Mouse (Mus musculus): ENCODE measurements around the gene 1700012B07Rik. TPM values are rescaled to one million over a fixed set of nuclear protein-coding genes. Genes with fewer than 3 reads are reported as not detected.

Gene 1700012B07Rik
- polyA plus RNA-seq, 1 experiment from 2014 or later, result not detected

DNA sequence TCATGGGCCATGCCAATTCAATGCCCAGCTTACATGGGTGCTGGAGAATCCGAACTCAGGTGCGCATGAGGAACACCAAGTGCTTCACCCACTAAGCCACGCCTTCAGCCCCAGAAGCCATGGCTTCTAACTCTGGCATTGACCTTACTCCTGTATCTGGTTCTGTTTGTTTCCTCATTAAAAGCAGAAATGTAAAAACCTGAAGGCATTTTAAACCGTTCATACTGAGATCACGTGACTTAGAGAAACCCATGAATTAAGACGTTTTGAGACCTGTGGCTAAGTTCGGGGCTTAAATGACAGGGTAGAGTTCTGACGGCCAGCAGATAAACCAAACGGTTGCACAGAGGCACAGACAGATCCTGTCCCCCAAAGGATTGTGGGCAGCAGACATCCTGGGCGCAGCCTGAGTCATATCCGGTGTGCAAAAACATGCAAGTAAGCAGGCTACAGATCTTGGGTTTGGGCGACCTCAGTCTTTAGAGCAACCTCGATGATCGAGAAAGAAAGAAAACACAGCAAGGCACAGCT lies 32.2 kb upstream of the 1700012B07Rik start:
- Histone ChIP-seq H3K27me3 (ENCODE audit: control insufficient read depth, insufficient read depth, low read length) (no peaks in the 10 kb centered on the region), H3K9me3 (ENCODE audit: control insufficient read depth, low read length) (no peaks in the 10 kb centered on the region), H3K4me1 (replicated peaks; ENCODE audit: control insufficient read depth, insufficient read depth) (no peaks in the 10 kb centered on the region), H3K4me3 (ENCODE audit: low read depth, low read length) (0 out of 2 replicates have a peak overlapping the region, but pooled peaks have one; percentile 6), H3K4me2 (replicated peaks; ENCODE audit: low read depth) (peak overlapping the region; percentile 38), H3K36me3 (ENCODE audit: control insufficient read depth, insufficient read depth, low read length) (no peaks in the 10 kb centered on the region), H3K27ac (replicated peaks) (peak overlapping the region; percentile 45; the same call in 1 of the 2 replicates), H3K9ac (ENCODE audit: low read length) (0 out of 2 replicates have a peak overlapping the region, but pooled peaks have one; percentile 5)
- peak; percentile 34; the same call in 1 of the 2 replicates for ATAC-seq (ENCODE audit: low FRiP score, low TSS enrichment)
- DNase-seq (ENCODE audit: low spot score), result no peak
- WGBS, result 61% methylated on average over 14 of the region's 14 CpGs
- TF ChIP-seq CTCF (IDR thresholded peaks at IDR 0.05; ENCODE audit: low read depth) (no peak), EP300 (optimal IDR thresholded peaks at IDR 0.05) (no peak)

DNA sequence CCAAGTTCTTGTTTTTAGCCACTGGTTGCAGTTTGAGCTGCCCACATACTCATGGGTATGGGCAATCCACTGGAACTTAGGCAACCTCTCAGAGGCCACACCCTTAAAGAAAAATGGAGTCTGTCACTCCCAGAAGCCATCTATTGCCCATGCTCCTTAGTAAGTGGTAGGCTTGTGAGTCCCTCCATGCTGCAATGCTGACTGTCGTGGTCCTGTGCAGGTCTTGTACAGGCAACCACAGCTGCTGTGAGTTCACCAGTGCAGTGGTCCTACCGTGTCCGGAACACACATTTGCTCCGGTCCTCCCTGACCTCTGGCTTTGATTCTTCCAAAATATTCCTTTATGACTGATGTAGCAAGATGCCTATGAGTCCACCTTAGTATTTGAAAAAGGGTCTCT lies 31.6 kb upstream of the 1700012B07Rik start:
- no peaks in the 10 kb centered on the region for H3K36me3 ChIP-seq (ENCODE audit: control insufficient read depth, insufficient read depth, low read length)
- no peak overlapping the region for H3K9ac ChIP-seq (ENCODE audit: low read length)
- WGBS, result 84% methylated on average over 4 of the region's 4 CpGs
- H3K4me1 ChIP-seq (replicated peaks; ENCODE audit: control insufficient read depth, insufficient read depth), result no peaks in the 10 kb centered on the region
- H3K4me2 ChIP-seq (replicated peaks; ENCODE audit: low read depth), result no peak overlapping the region
- H3K9me3 ChIP-seq (ENCODE audit: control insufficient read depth, low read length), result no peaks in the 10 kb centered on the region
- ATAC-seq (ENCODE audit: low FRiP score, low TSS enrichment), result no peak
- DNase-seq (ENCODE audit: low spot score), result no peak
- H3K27me3 ChIP-seq (ENCODE audit: control insufficient read depth, insufficient read depth, low read length), result no peaks in the 10 kb centered on the region
- H3K27ac ChIP-seq (replicated peaks), result no peak overlapping the region
- no peak overlapping the region for H3K4me3 ChIP-seq (ENCODE audit: low read depth, low read length)
- TF ChIP-seq CTCF (IDR thresholded peaks at IDR 0.05; ENCODE audit: low read depth) (no peak), EP300 (optimal IDR thresholded peaks at IDR 0.05) (no peak)

DNA sequence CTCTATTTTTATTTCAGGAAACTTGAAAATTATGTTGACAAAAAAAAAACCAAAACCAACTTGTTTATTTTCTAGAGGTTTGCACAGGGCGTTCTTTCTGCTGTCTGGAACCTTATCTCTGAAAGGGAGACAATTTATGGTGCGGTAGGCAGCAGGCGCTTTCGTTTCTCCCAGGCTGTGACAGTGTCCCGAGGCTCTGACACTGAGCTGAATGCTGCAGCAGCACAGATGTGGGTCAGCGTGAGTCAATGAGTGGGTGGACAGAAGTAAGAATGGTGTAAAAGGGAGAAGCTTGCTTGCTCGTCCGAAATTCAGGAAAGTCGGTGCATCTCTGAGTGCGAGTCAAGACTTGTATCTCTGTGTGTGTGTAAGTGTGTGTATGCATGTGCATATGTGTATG lies 29.2 kb upstream of the 1700012B07Rik start:
- WGBS, result 73% methylated on average over 10 of the region's 10 CpGs

DNA sequence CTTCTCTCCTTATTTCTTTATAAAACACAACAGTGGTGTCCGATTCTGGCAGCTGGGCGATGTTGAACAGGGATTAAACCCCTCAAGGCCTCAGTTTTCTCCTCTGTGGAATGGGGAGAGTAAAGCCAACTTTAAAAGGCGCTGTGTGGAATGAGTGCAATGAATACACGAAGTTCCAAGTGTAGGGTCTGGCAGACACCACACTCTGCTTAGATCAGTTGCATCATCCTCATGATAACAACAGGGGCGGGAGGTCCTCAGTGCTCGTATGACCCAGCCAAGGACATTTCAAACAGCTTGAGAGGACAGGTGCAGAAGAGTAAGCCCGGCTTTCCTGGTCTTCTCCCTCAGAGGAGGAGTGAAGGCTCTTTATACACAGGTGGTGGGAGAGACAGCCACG lies 26.2 kb upstream of the 1700012B07Rik start:
- Histone ChIP-seq H3K9me3 (ENCODE audit: control insufficient read depth, low read length) (no peaks in the 10 kb centered on the region), H3K4me3 (ENCODE audit: low read depth, low read length) (no peak overlapping the region), H3K36me3 (ENCODE audit: control insufficient read depth, insufficient read depth, low read length) (no peaks in the 10 kb centered on the region), H3K4me1 (replicated peaks; ENCODE audit: control insufficient read depth, insufficient read depth) (no peaks in the 10 kb centered on the region), H3K27me3 (ENCODE audit: control insufficient read depth, insufficient read depth, low read length) (no peaks in the 10 kb centered on the region), H3K9ac (ENCODE audit: low read length) (no peak overlapping the region), H3K27ac (replicated peaks) (no peak overlapping the region), H3K4me2 (replicated peaks; ENCODE audit: low read depth) (no peak overlapping the region)
- TF ChIP-seq EP300 (optimal IDR thresholded peaks at IDR 0.05) (no peak), CTCF (IDR thresholded peaks at IDR 0.05; ENCODE audit: low read depth) (no peak)
- 81% methylated on average over 8 of the region's 8 CpGs for WGBS
- ATAC-seq (ENCODE audit: low FRiP score, low TSS enrichment) (no peak), DNase-seq (ENCODE audit: low spot score) (no peak)

More for the DNA sequence above, 29.2 kb upstream of the 1700012B07Rik start:
- no peak overlapping the region for H3K27ac ChIP-seq (replicated peaks)
- no peak overlapping the region for H3K4me2 ChIP-seq (replicated peaks; ENCODE audit: low read depth)
- no peak overlapping the region for H3K9ac ChIP-seq (ENCODE audit: low read length)
- H3K9me3 ChIP-seq (ENCODE audit: control insufficient read depth, low read length), result no peaks in the 10 kb centered on the region
- ATAC-seq (ENCODE audit: low FRiP score, low TSS enrichment) (no peak), DNase-seq (ENCODE audit: low spot score) (no peak)
- H3K4me1 ChIP-seq (replicated peaks; ENCODE audit: control insufficient read depth, insufficient read depth), result no peaks in the 10 kb centered on the region
- H3K36me3 ChIP-seq (ENCODE audit: control insufficient read depth, insufficient read depth, low read length), result no peaks in the 10 kb centered on the region
- no peaks in the 10 kb centered on the region for H3K27me3 ChIP-seq (ENCODE audit: control insufficient read depth, insufficient read depth, low read length)
- H3K4me3 ChIP-seq (ENCODE audit: low read depth, low read length), result no peak overlapping the region
- no peak for TF ChIP-seq EP300 (optimal IDR thresholded peaks at IDR 0.05)
- no peak for TF ChIP-seq CTCF (IDR thresholded peaks at IDR 0.05; ENCODE audit: low read depth)

DNA sequence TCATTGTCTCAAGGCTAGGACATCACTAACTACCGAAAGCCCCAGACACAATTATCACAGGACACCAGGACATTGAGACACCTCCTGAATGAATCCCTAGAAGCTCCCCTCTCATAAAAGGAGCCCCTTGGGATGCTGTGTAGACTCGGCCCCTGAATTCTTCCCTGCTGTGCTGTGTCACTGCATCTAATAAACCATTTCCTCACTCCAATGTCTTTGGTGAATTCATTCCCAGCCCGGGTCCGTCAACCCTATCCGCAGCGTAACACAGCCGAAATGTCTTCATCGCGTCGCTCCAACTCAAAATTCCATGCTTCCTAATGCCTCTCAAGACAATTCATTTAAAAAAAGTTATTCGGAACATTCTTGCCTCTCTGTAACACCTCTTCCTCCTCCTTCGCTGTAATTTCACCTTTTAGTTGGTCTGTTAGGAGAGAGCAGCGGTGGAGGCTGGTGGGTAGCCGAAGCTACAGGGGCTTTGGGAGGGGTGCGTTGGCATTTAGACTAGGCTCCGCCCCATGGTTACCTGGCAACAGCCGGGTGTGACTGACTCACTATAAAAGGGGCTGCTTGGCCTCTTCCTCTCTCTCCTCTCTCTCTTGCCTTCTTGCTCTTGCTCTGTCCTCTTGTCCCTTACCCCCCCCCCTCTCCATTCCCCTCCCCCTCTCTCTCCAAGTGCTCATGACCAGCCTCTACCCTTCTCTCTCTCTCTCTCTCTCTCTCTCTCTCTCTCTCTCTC lies 25.6 kb upstream of the 1700012B07Rik start:
- ATAC-seq (ENCODE audit: low FRiP score, low TSS enrichment) (no peak), DNase-seq (ENCODE audit: low spot score) (no peak)
- no peak for TF ChIP-seq CTCF (IDR thresholded peaks at IDR 0.05; ENCODE audit: low read depth)
- TF ChIP-seq EP300 (optimal IDR thresholded peaks at IDR 0.05), result no peak
- Histone ChIP-seq H3K27me3 (ENCODE audit: control insufficient read depth, insufficient read depth, low read length) (no peaks in the 10 kb centered on the region), H3K4me3 (ENCODE audit: low read depth, low read length) (no peak overlapping the region), H3K4me2 (replicated peaks; ENCODE audit: low read depth) (no peak overlapping the region), H3K36me3 (ENCODE audit: control insufficient read depth, insufficient read depth, low read length) (no peaks in the 10 kb centered on the region), H3K4me1 (replicated peaks; ENCODE audit: control insufficient read depth, insufficient read depth) (no peaks in the 10 kb centered on the region), H3K9ac (ENCODE audit: low read length) (no peak overlapping the region), H3K27ac (replicated peaks) (no peak overlapping the region), H3K9me3 (ENCODE audit: control insufficient read depth, low read length) (no peaks in the 10 kb centered on the region)
- WGBS, result 67% methylated on average over 17 of the region's 17 CpGs

DNA sequence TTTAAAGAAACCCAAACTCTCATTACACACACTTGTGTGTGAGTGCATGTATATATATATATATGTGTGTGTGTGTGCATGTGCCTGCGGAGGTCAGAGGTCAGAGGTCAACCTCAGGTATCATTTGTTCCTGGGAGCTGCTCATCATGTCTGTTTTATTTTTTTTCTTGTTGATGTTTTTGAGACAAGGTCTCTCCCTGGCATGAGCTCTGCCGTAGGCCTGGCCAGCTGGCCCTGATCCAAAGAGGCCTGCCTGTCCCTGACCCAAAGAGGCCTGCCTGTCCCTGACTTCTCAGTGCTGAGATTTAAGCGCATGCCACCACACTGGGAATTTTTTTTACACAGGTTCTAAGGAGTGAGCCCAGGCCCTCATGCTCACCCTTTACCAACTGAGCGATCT lies 24.1 kb upstream of the 1700012B07Rik start:
- no peak overlapping the region for H3K9ac ChIP-seq (ENCODE audit: low read length)
- H3K27me3 ChIP-seq (ENCODE audit: control insufficient read depth, insufficient read depth, low read length), result no peaks in the 10 kb centered on the region
- H3K9me3 ChIP-seq (ENCODE audit: control insufficient read depth, low read length), result no peaks in the 10 kb centered on the region
- ATAC-seq (ENCODE audit: low FRiP score, low TSS enrichment) (no peak), DNase-seq (ENCODE audit: low spot score) (no peak)
- no peaks in the 10 kb centered on the region for H3K36me3 ChIP-seq (ENCODE audit: control insufficient read depth, insufficient read depth, low read length)
- H3K4me1 ChIP-seq (replicated peaks; ENCODE audit: control insufficient read depth, insufficient read depth), result no peaks in the 10 kb centered on the region
- no peak overlapping the region for H3K27ac ChIP-seq (replicated peaks)
- no peak overlapping the region for H3K4me2 ChIP-seq (replicated peaks; ENCODE audit: low read depth)
- TF ChIP-seq CTCF (IDR thresholded peaks at IDR 0.05; ENCODE audit: low read depth), result no peak
- no peak for TF ChIP-seq EP300 (optimal IDR thresholded peaks at IDR 0.05)
- 66% methylated on average over 4 of the region's 4 CpGs for WGBS
- H3K4me3 ChIP-seq (ENCODE audit: low read depth, low read length), result no peak overlapping the region
